Mouse (Mus musculus) CH12.LX (cell line): ENCODE data around the gene Jhy. TPM values are rescaled to one million over a fixed set of nuclear protein-coding genes. Genes with fewer than 3 reads are reported as not detected.

Experiments used
- DNase-seq: peaks from one replicate; pipeline ENCODE4 v3.0.0-alpha.2; 2013; ENCODE audit errors: extremely low read depth
- H3K27ac ChIP-seq: 2 replicates; pipeline ENCODE4 v1.5.1; 2012; ENCODE audit warnings: low read depth, mild to moderate bottlenecking, control low read depth, moderate library complexity; ENCODE audit not compliant: insufficient read depth
- H3K27me3 ChIP-seq: replicated peaks from 2 replicates; pipeline ENCODE3; 2012; ENCODE audit warnings: inconsistent platforms
- H3K36me3 ChIP-seq, 2 experiments: replicated peaks in 1 of 2; 2 replicates each; pipeline versions ENCODE3 to v1.6.1; 2012; ENCODE audit warnings: inconsistent platforms in 1 of 2, low read length in 1 of 2, mild to moderate bottlenecking in 1 of 2, mixed read lengths in 1 of 2, moderate library complexity in 1 of 2; ENCODE audit not compliant: control insufficient read depth in 1 of 2, insufficient read depth in 1 of 2
- H3K4me1 ChIP-seq, 2 experiments: 2 replicates each; pipeline ENCODE4 v1.6.1; 2012; ENCODE audit warnings: inconsistent platforms in 1 of 2, moderate library complexity in 1 of 2; ENCODE audit not compliant: insufficient read depth in 2 of 2, control insufficient read depth in 1 of 2
- H3K4me2 ChIP-seq: 2 replicates; pipeline ENCODE4 v1.6.1; 2012; ENCODE audit warnings: low read depth, mild to moderate bottlenecking, control low read depth; ENCODE audit not compliant: poor library complexity, insufficient read depth, severe bottlenecking
- H3K4me3 ChIP-seq, 3 experiments: fragments of 150-350 bp in 1 of 3; sonication (generic) in 1 of 3; replicated peaks in 1 of 3; 2 replicates each; pipeline versions ENCODE3 to v1.5.1; 2011 to 2012; ENCODE audit warnings: low read depth in 2 of 3, low read length in 2 of 3, mild to moderate bottlenecking in 2 of 3, moderate library complexity in 2 of 3, control low read depth in 1 of 3, improper control_type of control experiment in 1 of 3, inconsistent platforms in 1 of 3, mixed read lengths in 1 of 3; ENCODE audit not compliant: poor library complexity in 1 of 3
- H3K79me2 ChIP-seq: replicated peaks from 2 replicates; pipeline ENCODE4 v1.6.1; 2012; ENCODE audit warnings: mild to moderate bottlenecking, moderate library complexity; ENCODE audit not compliant: control insufficient read depth, poor library complexity, insufficient read depth, severe bottlenecking; ENCODE audit errors: extremely low read depth
- H3K9ac ChIP-seq: 2 replicates; pipeline ENCODE4 v1.6.1; 2012; ENCODE audit warnings: low read depth, mild to moderate bottlenecking, control low read depth, moderate library complexity; ENCODE audit not compliant: insufficient read depth
- H3K9me3 ChIP-seq: replicated peaks from 2 replicates; pipeline ENCODE3; 2012; ENCODE audit warnings: low read length, inconsistent platforms, mixed read lengths
- CHD1 ChIP-seq: IDR thresholded peaks from 2 replicates; pipeline ENCODE4 v1.6.1; 2012; ENCODE audit warnings: low read depth, low read length, improper control_type of control experiment, inconsistent platforms
- CTCF ChIP-seq, 2 experiments: IDR thresholded peaks in 1 of 2; conservative IDR thresholded peaks in 1 of 2; 2 replicates each; pipeline ENCODE4 v1.5.1; 2011 to 2012; ENCODE audit warnings: low read depth in 2 of 2, low read length in 2 of 2, improper control_type of control experiment in 1 of 2, inconsistent platforms in 1 of 2, mild to moderate bottlenecking in 1 of 2, moderate library complexity in 1 of 2
- E2F4 ChIP-seq: IDR thresholded peaks from 2 replicates; pipeline ENCODE4 v1.6.1; 2011; ENCODE audit warnings: low read depth, low read length, improper control_type of control experiment; ENCODE audit not compliant: insufficient replicate concordance
- ELF1 ChIP-seq: IDR thresholded peaks from 2 replicates; pipeline ENCODE4 v1.6.1; 2014; ENCODE audit warnings: low read depth, mild to moderate bottlenecking, inconsistent platforms, low read length, improper control_type of control experiment
- EP300 ChIP-seq: IDR thresholded peaks from 2 replicates; pipeline ENCODE4 v1.6.1; 2011; ENCODE audit warnings: low read length, improper control_type of control experiment
- ETS1 ChIP-seq: conservative IDR thresholded peaks from 2 replicates; pipeline ENCODE4 v1.6.1; 2012; ENCODE audit warnings: low read depth, mild to moderate bottlenecking, inconsistent platforms, low read length, improper control_type of control experiment, moderate library complexity
- GABPA ChIP-seq: IDR thresholded peaks from 2 replicates; pipeline ENCODE4 v1.6.1; 2012; ENCODE audit warnings: low read depth, low read length, improper control_type of control experiment, inconsistent platforms; ENCODE audit not compliant: insufficient replicate concordance
- HCFC1 ChIP-seq: IDR thresholded peaks from 2 replicates; pipeline ENCODE4 v1.6.1; 2012; ENCODE audit warnings: low read depth, mild to moderate bottlenecking, inconsistent platforms, low read length, improper control_type of control experiment
- IRF4 ChIP-seq: IDR thresholded peaks from 2 replicates; pipeline ENCODE4 v1.6.1; 2014; ENCODE audit warnings: low read depth, mild to moderate bottlenecking, inconsistent platforms, low read length, improper control_type of control experiment
- JUN ChIP-seq: IDR thresholded peaks from 2 replicates; pipeline ENCODE4 v1.6.1; 2011; ENCODE audit warnings: low read depth, mild to moderate bottlenecking, low read length, improper control_type of control experiment, moderate library complexity; ENCODE audit not compliant: insufficient read depth
- JUND ChIP-seq: conservative IDR thresholded peaks from 2 replicates; pipeline ENCODE4 v1.6.1; 2011; ENCODE audit warnings: low read depth, low read length, improper control_type of control experiment
- KAT2A ChIP-seq: IDR thresholded peaks from 2 replicates; pipeline ENCODE4 v1.6.1; 2012; ENCODE audit warnings: low read length, improper control_type of control experiment, inconsistent platforms; ENCODE audit not compliant: insufficient replicate concordance
- MAFK ChIP-seq: IDR thresholded peaks from 2 replicates; pipeline ENCODE4 v1.6.1; 2011; ENCODE audit warnings: low read length, improper control_type of control experiment; ENCODE audit not compliant: insufficient replicate concordance
- MAX ChIP-seq: IDR thresholded peaks from 2 replicates; pipeline ENCODE4 v1.6.1; 2011; ENCODE audit warnings: low read length, improper control_type of control experiment
- MAZ ChIP-seq: IDR thresholded peaks from 2 replicates; pipeline ENCODE4 v1.6.1; 2012; ENCODE audit warnings: low read depth, mild to moderate bottlenecking, inconsistent platforms, low read length, improper control_type of control experiment, moderate library complexity
- MXI1 ChIP-seq: IDR thresholded peaks from 2 replicates; pipeline ENCODE4 v1.6.1; 2011; ENCODE audit warnings: mild to moderate bottlenecking, low read depth, low read length, improper control_type of control experiment
- MYC ChIP-seq: IDR thresholded peaks from 2 replicates; pipeline ENCODE4 v1.6.1; 2011; ENCODE audit warnings: low read depth, mild to moderate bottlenecking, improper control_type of control experiment, low read length
- NRF1 ChIP-seq: IDR thresholded peaks from 2 replicates; pipeline ENCODE4 v1.6.1; 2014; ENCODE audit warnings: low read depth, mild to moderate bottlenecking, inconsistent platforms, low read length, improper control_type of control experiment, moderate library complexity
- PAX5 ChIP-seq: IDR thresholded peaks from 2 replicates; pipeline ENCODE4 v1.6.1; 2012; ENCODE audit warnings: low read length, inconsistent platforms, mixed read lengths
- POLR2A ChIP-seq: IDR thresholded peaks from 2 replicates; pipeline ENCODE4 v1.6.1; 2011; ENCODE audit warnings: low read depth, mild to moderate bottlenecking, improper control_type of control experiment, low read length
- RAD21 ChIP-seq: IDR thresholded peaks from 2 replicates; pipeline ENCODE4 v1.6.1; 2011; ENCODE audit warnings: low read depth, mild to moderate bottlenecking, low read length, improper control_type of control experiment, moderate library complexity
- SIN3A ChIP-seq: IDR thresholded peaks from 2 replicates; pipeline ENCODE4 v1.6.1; 2012; ENCODE audit warnings: low read length, improper control_type of control experiment, inconsistent platforms
- SMC3 ChIP-seq: IDR thresholded peaks from 2 replicates; pipeline ENCODE4 v1.6.1; 2011; ENCODE audit warnings: low read depth, low read length, improper control_type of control experiment
- TBP ChIP-seq: conservative IDR thresholded peaks from 2 replicates; pipeline ENCODE4 v1.6.1; 2011; ENCODE audit warnings: low read depth, low read length, improper control_type of control experiment
- UBTF ChIP-seq: IDR thresholded peaks from 2 replicates; pipeline ENCODE4 v1.6.1; 2012; ENCODE audit warnings: low read depth, mild to moderate bottlenecking, inconsistent platforms, low read length, improper control_type of control experiment, moderate library complexity
- USF1 ChIP-seq: IDR thresholded peaks from 2 replicates; pipeline ENCODE4 v1.6.1; 2014; ENCODE audit warnings: low read depth, mild to moderate bottlenecking, inconsistent platforms, low read length, improper control_type of control experiment
- USF2 ChIP-seq: conservative IDR thresholded peaks from 2 replicates; pipeline ENCODE4 v1.6.1; 2011; ENCODE audit warnings: low read depth, low read length, improper control_type of control experiment
- ZC3H11A ChIP-seq: IDR thresholded peaks from 2 replicates; pipeline ENCODE4 v1.6.1; 2012; ENCODE audit warnings: low read depth, mild to moderate bottlenecking, inconsistent platforms, low read length, improper control_type of control experiment
- ZKSCAN1 ChIP-seq: IDR thresholded peaks from 2 replicates; pipeline ENCODE4 v1.6.1; 2012; ENCODE audit warnings: low read depth, inconsistent platforms, low read length, improper control_type of control experiment, borderline replicate concordance
- ZMIZ1 ChIP-seq: IDR thresholded peaks from 2 replicates; pipeline ENCODE4 v1.6.1; 2012; ENCODE audit warnings: low read depth, mild to moderate bottlenecking, inconsistent platforms, low read length, improper control_type of control experiment
- ZNF384 ChIP-seq: IDR thresholded peaks from 2 replicates; pipeline ENCODE4 v1.6.1; 2012; ENCODE audit warnings: low read depth, low read length, improper control_type of control experiment, inconsistent platforms
- dilution Hi-C: fragments of 300-500 bp; cut with MboI; formaldehyde crosslinking; loops from 2 replicates; pipeline ENCODE4 v1.14.3; 2020; ENCODE audit warnings: low sequenced_read_pairs; ENCODE audit not compliant: extremely low pct_unique_long_range_greater_than_20kb, extremely low pct_ligation_motif_present
- in situ Hi-C: fragments of 300-500 bp; cut with MboI; formaldehyde crosslinking; loops from 3 replicates; pipeline ENCODE4 v1.14.3; 2019; ENCODE audit warnings: low sequenced_read_pairs, low pct_ligation_motif_present, low pct_unique_long_range_greater_than_20kb, mixed read lengths
- polyA plus RNA-seq: library from polyadenylated mRNA; unstranded; fragments of >175 nt; gene quantifications from 2 replicates; pipeline ENCODE4 v1.2.1, GENCODE M21; 2012; ENCODE audit warnings: low read depth; ENCODE audit not compliant: insufficient read length
- total RNA-seq, 2 experiments: library from RNA; depleted of rRNA; stranded (reverse); fragments of 300-350 nt in 1 of 2; fragments of >200 nt in 1 of 2; gene quantifications; 2 replicates each; pipeline ENCODE4 v1.2.3; 2012 to 2014

Gene Jhy
- total and polyA plus RNA-seq, 3 experiments = not detected

DNA sequence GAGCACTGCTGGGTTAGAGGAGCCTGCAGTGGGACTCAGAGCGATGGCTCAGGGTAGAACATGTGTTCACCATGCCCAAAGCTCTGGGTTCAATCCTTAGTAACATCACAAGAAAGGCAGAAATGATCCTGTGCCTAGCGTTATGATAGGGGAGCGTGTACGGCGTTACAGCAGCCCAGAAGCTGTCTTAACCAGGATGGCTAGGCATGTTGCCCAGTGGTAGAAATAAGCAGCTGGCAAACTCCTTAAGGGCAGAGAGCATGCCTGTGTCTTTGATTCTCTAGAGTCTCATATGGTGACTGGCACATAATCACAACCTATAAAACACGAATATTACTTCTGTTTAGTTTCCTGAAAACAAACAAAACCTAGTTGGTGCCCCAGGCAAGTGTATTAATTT is 27.6 kb upstream of the Jhy start:
- Histone ChIP-seq H3K36me3 (no peaks in the 10 kb centered on the region), H3K9ac (no peak overlapping the region), H3K4me2 (no peak overlapping the region), H3K4me1 (peaks cover 0 to 6% of the 10 kb centered on the region in 2 experiments; a peak in 1 of 4 replicates), H3K4me3 (no peak overlapping the region), H3K79me2 (no peaks in the 10 kb centered on the region), H3K27ac (no peak overlapping the region), H3K27me3 (no peaks in the 10 kb centered on the region), H3K9me3 (no peaks in the 10 kb centered on the region)
- DNase-seq = no peak
- dilution Hi-C loops = no loop called here
- in situ Hi-C loops = loop anchor here (5.0 to 25.0 kb wide), 4 partner anchors 179 to 946 kb away; partner anchors contain the start of gene Hspa8
- TF ChIP-seq E2F4 = no peak
- no peak for TF ChIP-seq SIN3A
- no peak for TF ChIP-seq ZKSCAN1
- no peak for TF ChIP-seq SMC3
- TF ChIP-seq USF1 = no peak

DNA sequence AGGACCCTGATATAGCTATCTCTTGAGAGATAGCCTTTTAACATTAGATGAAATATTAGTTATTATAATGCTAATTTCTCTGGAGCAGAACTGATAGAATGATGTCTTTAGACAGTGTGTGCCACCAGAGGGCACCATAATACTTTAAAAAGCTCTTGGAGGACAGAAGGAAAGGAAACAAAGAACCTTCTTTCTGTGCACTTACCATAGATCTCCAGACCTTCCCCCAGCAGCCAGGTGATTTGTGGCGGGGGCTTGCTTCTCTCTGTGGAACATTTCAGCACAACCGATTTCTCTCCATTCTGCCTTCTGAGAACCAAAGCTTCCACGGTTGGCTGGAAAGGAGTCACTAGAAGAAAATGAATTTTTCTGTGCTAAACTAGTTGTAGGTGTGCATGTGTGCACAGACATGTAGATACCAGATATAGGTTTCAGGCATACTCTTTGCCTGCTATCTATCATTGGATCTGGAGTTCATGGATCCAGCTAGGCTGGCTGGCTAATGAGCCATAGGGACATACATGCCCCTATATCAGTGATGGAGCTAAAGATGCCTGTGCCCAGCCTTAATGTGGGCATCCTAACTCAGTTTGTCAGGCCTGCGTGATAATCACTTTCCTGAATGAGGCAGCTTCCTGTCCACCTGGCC is 26.1 kb upstream of the Jhy start:
- Histone ChIP-seq H3K4me3 (no peak overlapping the region), H3K27me3 (no peaks in the 10 kb centered on the region), H3K79me2 (no peaks in the 10 kb centered on the region), H3K9ac (no peak overlapping the region), H3K9me3 (no peaks in the 10 kb centered on the region), H3K4me1 (peaks cover 0 to 6% of the 10 kb centered on the region in 2 experiments; a peak in 1 of 4 replicates), H3K4me2 (no peak overlapping the region; the same call in 1 of the 2 replicates), H3K36me3 (no peaks in the 10 kb centered on the region), H3K27ac (no peak overlapping the region)
- DNase-seq = peak; percentile 64
- in situ Hi-C loops (loop anchor here (5.0 to 25.0 kb wide), 4 partner anchors 178 to 947 kb away; partner anchors contain the start of gene Hspa8), dilution Hi-C loops (no loop called here)
- TF ChIP-seq JUND (peak; percentile 49; the same call in 1 of the 2 replicates), HCFC1 (no peak), JUN (no peak), POLR2A (no peak), KAT2A (no peak), RAD21 (peak; percentile 90), SMC3 (peak; percentile 92), ZMIZ1 (no peak), ZC3H11A (peak; percentile 83), GABPA (no peak), UBTF (no peak), MAX (no peak), IRF4 (no peak), TBP (no peak), PAX5 (no peak), MYC (no peak), USF2 (no peak), MXI1 (no peak), ELF1 (no peak), MAFK (no peak), MAZ (no peak), CHD1 (no peak), ZKSCAN1 (no peak), SIN3A (no peak), ETS1 (no peak), NRF1 (no peak), CTCF (conservative IDR thresholded peaks at IDR 0.05 in 1 of 2, IDR thresholded peaks at IDR 0.05 in 1 of 2; ENCODE audit: low read depth in 2 of 2, low read length in 2 of 2) (peak; percentile 17 to 91; a peak in 2 of 4 replicates), EP300 (no peak), USF1 (no peak), ZNF384 (no peak)
